Mouse (Mus musculus) natural killer cell, adult 2 months (primary cell): ENCODE measurements around the gene Atg4a-ps.

Experiments
- DNase-seq, 2 experiments: peaks; one replicate each; pipeline ENCODE4 v3.0.0; 2022; ENCODE audit warnings: low spot score in 2 of 2

Gene Atg4a-ps

GRCm38 (mm10) chr3:103627661-103628060, 18.2 kb downstream of the Atg4a-ps start:
- no peak for DNase-seq

- no peak for DNase-seq
These were observed 19.4 kb downstream of the Atg4a-ps start for GRCm38 (mm10) chr3:103626481-103626880.

GRCm38 (mm10) chr3:103625169-103625568, 20.7 kb downstream of the Atg4a-ps start:
- no peak for DNase-seq

GRCm38 (mm10) chr3:103624591-103625051, 21.2 kb downstream of the Atg4a-ps start:
- DNase-seq: no peak

GRCm38 (mm10) chr3:103623893-103624470, 21.9 kb downstream of the Atg4a-ps start:
- DNase-seq: no peak

GRCm38 (mm10) chr3:103620101-103620500, 25.8 kb downstream of the Atg4a-ps start:
- DNase-seq: no peak

- DNase-seq: no peak
These were observed 28.9 kb downstream of the Atg4a-ps start for GRCm38 (mm10) chr3:103616981-103617380.

- no peak for DNase-seq
These were observed 30.2 kb downstream of the Atg4a-ps start for GRCm38 (mm10) chr3:103615621-103616020.

GRCm38 (mm10) chr3:103612636-103613355, 33.1 kb downstream of the Atg4a-ps start:
- no peak for DNase-seq

- no peak for DNase-seq
These were observed 35.6 kb downstream of the Atg4a-ps start for GRCm38 (mm10) chr3:103610231-103610630.

GRCm38 (mm10) chr3:103606660-103607595, 38.9 kb downstream of the Atg4a-ps start:
- DNase-seq: no peak

GRCm38 (mm10) chr3:103606045-103606597, 39.7 kb downstream of the Atg4a-ps start:
- DNase-seq: no peak

- no peak for DNase-seq
These were observed 44.3 kb downstream of the Atg4a-ps start for GRCm38 (mm10) chr3:103601561-103601960.

GRCm38 (mm10) chr3:103601011-103601410, 44.9 kb downstream of the Atg4a-ps start:
- no peak for DNase-seq

- no peak for DNase-seq
These were observed 48.3 kb downstream of the Atg4a-ps start for GRCm38 (mm10) chr3:103597586-103597985.

- DNase-seq: no peak
These were observed 50.5 kb downstream of the Atg4a-ps start for GRCm38 (mm10) chr3:103595271-103595810.
